Mouse (Mus musculus): ENCODE results near the gene Slc16a4.

GRCm38 (mm10) chr3:107241389-107242094, 49.5 kb upstream of the Slc16a4 start:
- no peak for TF ChIP-seq POLR2A (IDR thresholded peaks at IDR 0.05; ENCODE audit: extremely low read depth, insufficient read depth, low read length)
- TF ChIP-seq CTCF (IDR thresholded peaks at IDR 0.05; ENCODE audit: extremely low read depth, insufficient read depth, low read length): no peak

Data from cortical plate, adult 2 months (tissue).